Mouse (Mus musculus) midbrain, postnatal 0 days (tissue): ENCODE results near the gene BC024978. TPM values are rescaled to one million over a fixed set of nuclear protein-coding genes. Genes with fewer than 3 reads are reported as not detected.
A peak's percentile ranks its signal among the peaks of the same experiment; 100 is the strongest.

Experiments
- ATAC-seq: fragments of 200-750 bp; cut with Nextera tagmentation; 2 replicates; pipeline ENCODE4 v1.8.0; 2017; ENCODE audit warnings: moderate number of reproducible peaks, mild to moderate bottlenecking, moderate TSS enrichment, moderate library complexity; ENCODE audit not compliant: low FRiP score
- DNase-seq: peaks from one replicate; pipeline ENCODE4 v3.0.0-alpha.2; 2015; ENCODE audit warnings: low spot score
- H3K27ac ChIP-seq: fragments of 300-500 bp; sonication (generic); 2 replicates; pipeline ENCODE4 v1.5.1; 2014; ENCODE audit warnings: low read depth, mild to moderate bottlenecking, low read length, mixed read lengths
- H3K27me3 ChIP-seq: fragments of 300-500 bp; sonication (generic); 2 replicates; pipeline ENCODE4 v1.6.1; 2014; ENCODE audit warnings: low read length, control low read depth, mixed read lengths; ENCODE audit not compliant: insufficient read depth
- H3K36me3 ChIP-seq: fragments of 300-500 bp; sonication (generic); 2 replicates; pipeline ENCODE4 v1.6.1; 2014; ENCODE audit warnings: low read length, control low read depth, mixed read lengths; ENCODE audit not compliant: insufficient read depth
- H3K4me1 ChIP-seq: fragments of 300-500 bp; sonication (generic); 2 replicates; pipeline ENCODE4 v1.6.1; 2014; ENCODE audit warnings: mild to moderate bottlenecking, control low read depth, antibody characterized with exemption, low read length, mixed read lengths; ENCODE audit not compliant: insufficient read depth
- H3K4me2 ChIP-seq: fragments of 300-500 bp; sonication (generic); 2 replicates; pipeline ENCODE4 v1.6.1; 2014; ENCODE audit warnings: low read depth, mild to moderate bottlenecking, low read length, mixed read lengths; ENCODE audit not compliant: poor library complexity, severe bottlenecking
- H3K4me3 ChIP-seq: fragments of 300-500 bp; sonication (generic); 2 replicates; pipeline ENCODE4 v1.5.1; 2014; ENCODE audit warnings: low read depth, mild to moderate bottlenecking, low read length, moderate library complexity
- H3K9ac ChIP-seq: fragments of 300-500 bp; sonication (generic); replicated peaks from 2 replicates; pipeline ENCODE4 v1.6.1; 2014; ENCODE audit warnings: mild to moderate bottlenecking, low read length, moderate library complexity, mixed read lengths; ENCODE audit not compliant: poor library complexity, severe bottlenecking
- H3K9me3 ChIP-seq: fragments of 300-500 bp; sonication (generic); 2 replicates; pipeline ENCODE4 v1.6.1; 2016; ENCODE audit warnings: low read length, control low read depth
- CTCF ChIP-seq: IDR thresholded peaks from 2 replicates; pipeline ENCODE4 v1.5.1; 2016; ENCODE audit warnings: antibody characterized with exemption, mild to moderate bottlenecking
- WGBS: fragments of 180-500 bp; shearing (Covaris S2); extraction: QIAGEN DNeasy Blood & Tissue Kit; methylation state at CpG from one replicate; pipeline ENCODE4 v1.1.7; 2014; 5-methylcytosine and 5-hydroxymethylcytosine counted together
- polyA plus RNA-seq: library from polyadenylated mRNA; unstranded; fragments of >200 nt; fragmentation: Nextera tagmentation; extraction: Ambion mirVana; gene quantifications from 2 replicates; pipeline ENCODE4 v1.2.1, GENCODE M21; 2015
- total RNA-seq: library from RNA; depleted of rRNA; stranded (reverse); fragments of >200 nt; gene quantifications from 2 replicates; pipeline ENCODE4 v1.2.3, GENCODE M21; 2014; rRNA removed

BC024978 gene
- 5.9 and 8.7 TPM in 2 replicates for total RNA-seq
- polyA plus RNA-seq = 2.3 and 2.8 TPM in 2 replicates

DNA sequence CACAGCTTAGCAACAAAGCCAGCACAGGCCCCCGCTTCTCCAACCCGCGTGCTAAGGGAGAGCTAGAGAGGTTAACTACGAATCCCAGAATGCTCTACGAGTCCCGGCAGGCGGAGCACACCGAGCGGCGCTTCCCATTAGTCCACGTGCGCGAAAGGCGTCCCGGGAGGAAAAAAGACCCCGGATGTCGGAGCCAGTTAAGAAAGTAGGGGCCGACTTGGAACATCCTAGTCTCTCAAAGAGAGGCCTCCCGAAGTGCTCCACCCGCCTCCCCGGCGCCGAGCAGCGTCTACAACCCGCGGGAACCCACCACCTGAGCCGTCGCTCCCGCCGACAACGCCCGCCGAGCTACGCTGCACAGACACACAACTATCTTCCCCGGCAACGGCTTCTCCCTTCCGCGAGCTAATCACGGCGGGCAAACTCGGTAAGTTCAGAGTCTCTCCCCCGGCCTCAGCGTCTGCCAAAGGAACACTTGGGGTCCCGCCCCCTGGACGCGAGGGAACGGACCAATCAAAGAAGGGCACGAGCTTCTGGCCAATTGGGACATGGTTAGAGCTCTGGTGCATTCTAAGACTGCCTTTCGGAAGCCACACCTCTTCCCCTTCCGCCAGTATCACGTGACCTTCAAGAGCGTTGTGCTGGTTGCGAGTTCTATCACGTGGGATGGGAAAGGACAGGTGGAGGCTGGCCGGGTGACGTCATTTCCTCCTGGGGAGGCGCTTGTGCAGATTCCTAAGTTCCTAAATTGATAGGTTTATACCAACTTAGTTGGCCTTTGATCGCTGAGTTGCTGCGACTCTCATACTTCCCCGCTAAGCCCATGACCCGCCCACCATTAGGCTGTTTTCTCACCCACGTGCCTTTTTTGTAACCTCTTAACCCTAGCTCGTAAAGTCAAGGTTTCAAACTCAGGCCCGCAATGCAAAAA lies at the start of gene BC024978, which contains the start of gene Snrpa:
Gene BC024978 (plus strand): TSS at position 101 of the 931 bp plus-strand sequence.
Gene Snrpa (minus strand): TSS at position 591 of the 931 bp plus-strand sequence.
- DNase-seq (peak; percentile 100), ATAC-seq (peak; percentile 98)
- Histone ChIP-seq H3K9ac (peak within 1 kb of the TSS; percentile 88), H3K36me3 (peaks cover 25% of the 10 kb centered on the region), H3K4me1 (0 out of 2 replicates have a peak, but pooled peaks cover 7% of the 10 kb centered on the region), H3K9me3 (no peaks in the 10 kb centered on the region), H3K4me3 (peak within 1 kb of the TSS; percentile 78), H3K27ac (peak within 1 kb of the TSS; percentile 96), H3K27me3 (no peaks in the 10 kb centered on the region), H3K4me2 (peak within 1 kb of the TSS; percentile 79)
- WGBS = under 1% methylated on average over 60 of the region's 64 CpGs
- peak; percentile 21; the same call in 1 of the 2 replicates for TF ChIP-seq CTCF

DNA sequence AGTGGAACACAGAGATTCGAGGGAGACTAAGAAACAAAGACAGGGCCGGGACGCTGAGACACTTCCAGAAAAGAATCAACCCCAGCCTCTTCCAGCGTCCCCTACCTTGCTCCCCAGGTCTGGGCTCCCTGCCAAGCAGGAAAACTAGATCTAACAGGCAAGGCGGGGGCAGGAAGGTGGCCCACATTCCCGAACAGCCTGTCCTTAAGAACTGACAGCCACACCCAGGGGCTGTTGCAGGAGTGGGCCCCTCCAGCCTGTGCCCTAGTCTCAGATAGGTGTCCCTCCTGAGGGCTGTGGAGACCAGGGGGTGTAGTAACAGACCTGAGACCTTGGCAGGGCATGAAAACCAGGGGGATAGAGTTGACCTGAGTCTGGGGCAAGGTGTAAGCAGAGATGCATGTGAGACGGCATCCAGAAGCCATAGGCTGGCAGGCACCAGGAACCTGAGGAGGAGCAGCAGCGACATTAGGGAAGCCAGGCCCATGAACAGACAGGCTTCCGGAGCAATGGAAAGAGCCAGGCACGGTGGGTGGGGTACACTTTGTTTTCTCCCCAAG lies 42.3 kb upstream of the BC024978 start, which contains the start of gene Cyp2t4:
Gene Cyp2t4 (plus strand): TSS at position 510 of the 560 bp plus-strand sequence.
- Histone ChIP-seq H3K9ac (no peak within 1 kb of the TSS), H3K4me3 (no peak within 1 kb of the TSS), H3K27me3 (no peaks in the 10 kb centered on the region), H3K27ac (no peak within 1 kb of the TSS), H3K9me3 (no peaks in the 10 kb centered on the region), H3K4me2 (no peak within 1 kb of the TSS), H3K4me1 (no peaks in the 10 kb centered on the region), H3K36me3 (peaks cover 9% of the 10 kb centered on the region)
- TF ChIP-seq CTCF = no peak
- no peak for DNase-seq
- ATAC-seq = no peak
- WGBS = 79% methylated on average over 10 of the region's 10 CpGs

GRCm38 (mm10) chr7:27156005-27156404 lies 39.6 kb upstream of the BC024978 start:
- ATAC-seq (no peak), DNase-seq (no peak)
- no peaks in the 10 kb centered on the region for H3K9me3 ChIP-seq
- no peaks in the 10 kb centered on the region for H3K27me3 ChIP-seq
- H3K4me3 ChIP-seq = no peak overlapping the region
- no peak overlapping the region for H3K9ac ChIP-seq
- H3K27ac ChIP-seq = no peak overlapping the region
- no peak overlapping the region for H3K4me2 ChIP-seq
- 84% methylated on average over 13 of the region's 13 CpGs for WGBS
- peaks cover 4% of the 10 kb centered on the region for H3K4me1 ChIP-seq
- peaks cover 17% of the 10 kb centered on the region for H3K36me3 ChIP-seq
- no peak for TF ChIP-seq CTCF

GRCm38 (mm10) chr7:27158171-27158570 lies 37.4 kb upstream of the BC024978 start:
- Histone ChIP-seq H3K4me1 (peaks cover 8% of the 10 kb centered on the region), H3K27me3 (no peaks in the 10 kb centered on the region), H3K4me2 (no peak overlapping the region), H3K36me3 (peaks cover 17% of the 10 kb centered on the region), H3K9ac (no peak overlapping the region), H3K4me3 (no peak overlapping the region), H3K9me3 (no peaks in the 10 kb centered on the region), H3K27ac (no peak overlapping the region)
- ATAC-seq (no peak), DNase-seq (no peak)
- TF ChIP-seq CTCF = no peak
- 96% methylated on average over 9 of the region's 9 CpGs for WGBS

DNA sequence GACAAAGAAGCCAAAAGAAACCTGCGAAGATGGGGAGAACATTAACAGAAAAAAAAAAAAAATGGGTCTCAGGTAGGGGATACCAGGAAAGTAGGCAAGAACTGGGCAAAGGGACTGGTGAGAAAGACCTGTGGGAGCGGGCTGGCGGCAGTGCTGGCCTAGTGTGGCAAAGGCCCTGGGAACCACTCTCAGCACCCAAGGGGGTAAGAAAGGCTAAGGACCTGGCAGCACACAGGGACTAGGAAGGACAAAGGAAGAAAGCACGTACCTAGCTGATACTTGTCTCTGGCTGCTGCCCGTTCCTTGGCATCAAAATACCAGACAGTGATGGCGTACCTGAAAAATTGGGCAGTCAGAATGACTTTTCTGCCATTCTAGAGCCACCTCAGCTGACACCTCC lies 36.3 kb upstream of the BC024978 start:
- Histone ChIP-seq H3K27ac (no peak overlapping the region), H3K36me3 (peaks cover 20% of the 10 kb centered on the region), H3K4me3 (no peak overlapping the region), H3K9ac (no peak overlapping the region), H3K4me2 (no peak overlapping the region), H3K27me3 (no peaks in the 10 kb centered on the region), H3K4me1 (peaks cover 18% of the 10 kb centered on the region), H3K9me3 (no peaks in the 10 kb centered on the region)
- DNase-seq (no peak), ATAC-seq (no peak)
- 96% methylated on average over 6 of the region's 6 CpGs for WGBS
- no peak for TF ChIP-seq CTCF
